Mouse (Mus musculus) stomach, adult 2 months (tissue): ENCODE results near the gene P3h4. TPM values are rescaled to one million over a fixed set of nuclear protein-coding genes. Genes with fewer than 3 reads are reported as not detected.

Experiments used
- polyA plus RNA-seq: library from polyadenylated mRNA; depleted of rRNA; stranded (reverse); fragments of >200 nt; gene quantifications from 2 replicates; pipeline ENCODE4 v1.2.3, GENCODE M21; 2012; rRNA removed

P3h4 gene
- polyA plus RNA-seq: 39.0 and 53.0 TPM in 2 replicates

GRCm38 (mm10) chr11:100414021-100414913 is at the start of gene P3h4:
P3h4 (minus strand) TSS chr11:100414836.

GRCm38 (mm10) chr11:100441797-100442196 is 27.2 kb upstream of the P3h4 start, which contains the start of the genes Nt5c3b and Klhl10:
Nt5c3b (minus strand) TSS chr11:100441808.
Klhl10 (plus strand) TSS chr11:100441917.

DNA sequence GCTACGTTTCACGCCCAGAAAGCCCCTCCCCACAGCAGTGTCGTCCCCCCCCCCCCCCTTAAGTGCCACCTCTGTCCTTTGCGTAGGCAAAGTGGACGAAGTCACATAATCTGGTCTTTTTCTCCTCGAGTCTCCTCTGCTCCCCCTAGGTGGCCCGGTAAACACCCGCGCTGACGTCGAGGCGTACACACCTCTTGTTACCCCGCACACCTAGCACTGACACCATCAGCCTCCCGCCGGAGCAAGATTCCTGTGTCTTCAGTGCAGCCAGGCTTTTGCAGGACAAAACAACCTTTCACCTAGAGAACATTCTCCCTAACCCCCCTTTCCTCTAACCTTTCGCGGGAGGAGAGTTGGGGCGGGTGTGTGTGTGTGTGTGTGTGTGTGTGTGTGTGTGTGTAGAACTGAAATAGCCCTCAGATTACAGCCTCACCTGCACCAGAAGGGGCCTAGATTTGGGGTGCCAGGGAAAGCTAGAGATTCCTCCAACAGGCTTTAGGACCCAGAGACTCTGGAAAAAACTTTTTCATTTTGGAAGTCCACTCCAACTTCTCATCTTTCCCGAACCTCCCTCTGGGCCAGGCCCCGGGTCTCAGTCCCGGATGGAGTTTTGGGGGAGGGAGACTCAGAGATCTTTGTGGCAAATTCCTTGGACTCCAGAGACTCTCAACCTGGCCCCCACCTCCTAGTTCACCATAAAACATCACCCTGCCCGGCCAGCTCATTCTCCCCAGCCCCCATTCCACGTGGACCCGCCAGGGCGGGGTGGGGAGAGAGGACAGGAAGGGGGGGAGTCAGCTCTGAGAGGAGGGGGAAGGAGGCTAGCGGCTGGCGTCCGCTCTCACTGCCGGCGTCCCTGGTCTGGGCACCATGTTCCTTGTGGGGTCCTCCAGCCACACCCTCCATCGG is 532 bp upstream of the P3h4 start, which contains the start of gene Fkbp10:
TSS of gene Fkbp10 (plus strand) at position 784 of the 909 bp plus-strand sequence.

GRCm38 (mm10) chr11:100397600-100398389 is 16.8 kb downstream of the P3h4 start, which contains the start of gene Jup:
Jup (minus strand) TSS chr11:100397763.

Other genes with a start within 250 kb of the P3h4 start
- not detected in 2 replicates for gene Krt9, start 221.6 kb downstream of the P3h4 start, polyA plus RNA-seq
- 147 and 161 TPM in 2 replicates for gene Krt14, start 207.3 kb downstream of the P3h4 start, polyA plus RNA-seq
- 5.1 and 6.5 TPM in 2 replicates for gene Krt16, start 165.9 kb downstream of the P3h4 start, polyA plus RNA-seq
- gene Krt17, start 153.8 kb downstream of the P3h4 start, polyA plus RNA-seq: 20.4 and 26.8 TPM in 2 replicates
- 0.11 and 0.31 TPM in 2 replicates for gene Krt42, start 145.0 kb downstream of the P3h4 start, polyA plus RNA-seq
- gene Eif1, start 95.0 kb downstream of the P3h4 start, polyA plus RNA-seq: 59.7 and 89.2 TPM in 2 replicates
- 1,071 and 1,807 TPM in 2 replicates for gene Gast, start 80.4 kb downstream of the P3h4 start, polyA plus RNA-seq
- 3.8 and 4.4 TPM in 2 replicates for gene Hap1, start 58.7 kb downstream of the P3h4 start, polyA plus RNA-seq
- gene Jup, start 17.1 kb downstream of the P3h4 start, polyA plus RNA-seq: 512 and 547 TPM in 2 replicates
- gene Fkbp10, start 861 bp upstream of the P3h4 start, polyA plus RNA-seq: 18.7 and 21.9 TPM in 2 replicates
- gene Nt5c3b, start 27.0 kb upstream of the P3h4 start, polyA plus RNA-seq: 11.5 and 11.8 TPM in 2 replicates
- gene Klhl10, start 27.1 kb upstream of the P3h4 start, polyA plus RNA-seq: 0.03 TPM in 1 of 2 replicates, not detected in the other
- 0.87 and 1.6 TPM in 2 replicates for gene Klhl11, start 57.9 kb upstream of the P3h4 start, polyA plus RNA-seq
- 17.6 and 20.0 TPM in 2 replicates for gene Acly, start 113.2 kb upstream of the P3h4 start, polyA plus RNA-seq
- gene Ttc25, start 130.8 kb upstream of the P3h4 start, polyA plus RNA-seq: 0.19 and 0.40 TPM in 2 replicates
- 9.3 and 11.7 TPM in 2 replicates for gene Cnp, start 160.1 kb upstream of the P3h4 start, polyA plus RNA-seq
- 45.0 and 47.0 TPM in 2 replicates for gene Nkiras2, start 204.4 kb upstream of the P3h4 start, polyA plus RNA-seq
- 3.6 and 5.6 TPM in 2 replicates for gene Dnajc7, start 205.3 kb upstream of the P3h4 start, polyA plus RNA-seq